Mouse (Mus musculus): ENCODE results near the gene Isg20. TPM values are rescaled to one million over a fixed set of nuclear protein-coding genes. Genes with fewer than 3 reads are reported as not detected.

Isg20 gene
- total and polyA plus RNA-seq, 2 experiments from 2014 or later, result 0.57 to 1.2 TPM

DNA sequence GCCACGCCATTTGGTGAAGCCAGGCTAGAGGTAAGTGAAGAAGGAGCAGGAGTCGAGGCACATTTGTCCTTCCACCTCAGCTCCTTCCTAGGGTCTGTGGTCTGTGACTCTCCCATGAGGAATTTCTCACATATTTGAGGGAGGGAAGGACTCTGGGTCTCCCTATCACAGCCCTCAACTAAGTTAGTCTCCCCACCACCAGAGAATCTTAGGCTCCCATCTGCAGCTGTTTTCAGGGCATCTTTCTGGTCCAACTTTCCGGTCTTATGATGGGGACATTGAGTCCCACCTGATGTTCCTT is 1.3 kb downstream of the Isg20 start:
- no peak overlapping the region for H3K27ac ChIP-seq (ENCODE audit: low read depth, low read length)
- no peaks in the 10 kb centered on the region for H3K9me3 ChIP-seq (ENCODE audit: low read length)
- 0 out of 2 replicates have a peak, but pooled peaks cover 3% of the 10 kb centered on the region for H3K4me1 ChIP-seq (ENCODE audit: insufficient read depth, low read length)
- DNase-seq (ENCODE audit: low spot score), result no peak
- H3K27me3 ChIP-seq (ENCODE audit: insufficient read depth, low read length), result no peaks in the 10 kb centered on the region
- H3K9ac ChIP-seq (replicated peaks; ENCODE audit: low read length, poor library complexity, severe bottlenecking), result no peak overlapping the region
- ATAC-seq (ENCODE audit: low FRiP score), result no peak
- WGBS, result 89% methylated on average over 3 of the region's 3 CpGs
- H3K36me3 ChIP-seq (ENCODE audit: insufficient read depth, low read length), result no peaks in the 10 kb centered on the region
- no peak overlapping the region for H3K4me3 ChIP-seq (ENCODE audit: low read depth, low read length)
- no peak for TF ChIP-seq CTCF (IDR thresholded peaks at IDR 0.05)
- H3K4me2 ChIP-seq (ENCODE audit: low read depth, low read length, poor library complexity, severe bottlenecking), result no peak overlapping the region

DNA sequence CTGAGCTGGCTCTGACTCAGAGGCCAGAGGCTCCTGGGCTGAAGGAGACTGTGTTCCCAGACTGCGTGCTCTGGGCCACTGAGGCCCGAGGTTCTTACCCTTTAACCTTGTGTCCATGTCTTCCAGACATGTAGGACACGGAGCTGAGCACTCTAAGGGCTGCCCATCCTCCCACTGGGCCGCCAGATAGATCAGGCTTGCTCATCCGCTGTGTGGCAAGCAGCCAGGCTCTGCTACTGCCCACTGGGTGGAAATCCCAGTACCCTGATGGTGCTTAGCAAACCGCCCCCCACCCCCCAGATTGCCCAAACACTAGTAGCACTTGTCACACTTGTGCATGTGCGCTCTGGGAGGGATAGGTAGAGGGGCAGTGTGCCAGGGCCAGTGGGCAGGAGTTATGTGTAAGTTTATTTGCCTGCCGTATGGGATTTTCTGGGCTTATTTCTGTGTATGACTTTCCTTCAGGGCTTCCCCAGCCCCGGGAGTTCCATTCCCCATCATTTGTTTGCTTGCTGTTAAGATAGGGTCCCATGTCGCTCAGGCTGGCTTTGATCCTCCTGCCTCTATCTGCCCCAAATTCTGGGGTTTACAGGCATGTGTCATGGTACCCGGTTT is 1.8 kb downstream of the Isg20 start:
- 86% methylated on average over 11 of the region's 11 CpGs for WGBS
- ATAC-seq (ENCODE audit: low FRiP score) (no peak), DNase-seq (ENCODE audit: low spot score) (no peak)

DNA sequence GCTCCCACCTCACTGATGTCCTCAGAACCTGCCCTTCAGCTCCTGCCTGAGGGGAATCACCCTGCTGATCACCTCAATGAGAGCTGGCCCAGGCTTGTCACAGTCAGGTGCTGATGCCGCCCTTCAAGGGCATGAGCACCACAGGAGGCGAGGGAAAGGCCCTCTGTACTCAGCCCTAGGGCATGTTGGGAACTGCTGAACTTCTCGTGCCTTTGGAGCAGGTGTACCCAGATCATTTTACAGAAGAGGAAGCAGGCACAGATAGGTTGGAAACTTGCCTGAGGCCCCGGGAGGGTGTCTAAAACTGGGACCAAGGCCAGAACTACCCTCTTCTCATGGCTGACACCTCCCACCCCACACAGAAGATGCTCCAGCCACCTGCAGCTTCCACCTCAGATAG is 5.5 kb downstream of the Isg20 start:
- no peak for TF ChIP-seq CTCF (IDR thresholded peaks at IDR 0.05)
- Histone ChIP-seq H3K4me3 (ENCODE audit: low read depth, low read length) (no peak overlapping the region), H3K4me2 (ENCODE audit: low read depth, low read length, poor library complexity, severe bottlenecking) (no peak overlapping the region), H3K36me3 (ENCODE audit: insufficient read depth, low read length) (no peaks in the 10 kb centered on the region), H3K27me3 (ENCODE audit: insufficient read depth, low read length) (no peaks in the 10 kb centered on the region), H3K9ac (replicated peaks; ENCODE audit: low read length, poor library complexity, severe bottlenecking) (no peak overlapping the region), H3K9me3 (ENCODE audit: low read length) (no peaks in the 10 kb centered on the region), H3K4me1 (ENCODE audit: insufficient read depth, low read length) (no peaks in the 10 kb centered on the region), H3K27ac (ENCODE audit: low read depth, low read length) (no peak overlapping the region)
- no peak for DNase-seq (ENCODE audit: low spot score)
- no peak for ATAC-seq (ENCODE audit: low FRiP score)
- WGBS, result 68% methylated on average over 4 of the region's 4 CpGs

More for the DNA sequence above, 1.8 kb downstream of the Isg20 start:
- Histone ChIP-seq H3K4me2 (ENCODE audit: low read depth, low read length, poor library complexity, severe bottlenecking) (no peak overlapping the region), H3K36me3 (ENCODE audit: insufficient read depth, low read length) (no peaks in the 10 kb centered on the region), H3K9ac (replicated peaks; ENCODE audit: low read length, poor library complexity, severe bottlenecking) (no peak overlapping the region), H3K27ac (ENCODE audit: low read depth, low read length) (no peak overlapping the region), H3K9me3 (ENCODE audit: low read length) (no peaks in the 10 kb centered on the region), H3K4me3 (ENCODE audit: low read depth, low read length) (no peak overlapping the region), H3K4me1 (ENCODE audit: insufficient read depth, low read length) (0 out of 2 replicates have a peak, but pooled peaks cover 3% of the 10 kb centered on the region), H3K27me3 (ENCODE audit: insufficient read depth, low read length) (no peaks in the 10 kb centered on the region)
- TF ChIP-seq CTCF (IDR thresholded peaks at IDR 0.05), result no peak

DNA sequence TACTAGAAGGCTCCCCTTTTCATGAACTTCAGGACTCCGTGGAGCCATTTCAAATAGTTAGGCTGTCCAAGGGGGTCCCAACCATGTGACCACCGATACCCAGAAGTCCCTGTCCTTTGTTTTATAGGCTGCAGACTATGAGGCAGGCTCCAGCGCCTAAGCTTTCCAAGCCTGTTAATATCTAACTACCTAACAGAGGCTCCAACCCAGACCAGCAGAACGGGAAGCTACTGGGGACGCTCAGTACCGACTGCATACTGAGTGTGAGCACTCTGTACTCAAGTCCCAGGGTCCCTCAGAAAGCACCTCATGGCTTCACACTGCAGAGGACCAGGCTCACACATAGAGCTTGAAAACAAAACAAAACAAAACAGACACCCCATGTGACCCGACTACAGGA is 9.3 kb downstream of the Isg20 start:
- Histone ChIP-seq H3K9ac (replicated peaks; ENCODE audit: low read length, poor library complexity, severe bottlenecking) (no peak overlapping the region), H3K4me3 (ENCODE audit: low read depth, low read length) (no peak overlapping the region), H3K27me3 (ENCODE audit: insufficient read depth, low read length) (no peaks in the 10 kb centered on the region), H3K4me1 (ENCODE audit: insufficient read depth, low read length) (no peaks in the 10 kb centered on the region), H3K4me2 (ENCODE audit: low read depth, low read length, poor library complexity, severe bottlenecking) (no peak overlapping the region), H3K27ac (ENCODE audit: low read depth, low read length) (no peak overlapping the region), H3K9me3 (ENCODE audit: low read length) (no peaks in the 10 kb centered on the region), H3K36me3 (ENCODE audit: insufficient read depth, low read length) (no peaks in the 10 kb centered on the region)
- no peak for TF ChIP-seq CTCF (IDR thresholded peaks at IDR 0.05)
- ATAC-seq (ENCODE audit: low FRiP score) (no peak), DNase-seq (ENCODE audit: low spot score) (no peak)
- WGBS, result 78% methylated on average over 7 of the region's 7 CpGs

DNA sequence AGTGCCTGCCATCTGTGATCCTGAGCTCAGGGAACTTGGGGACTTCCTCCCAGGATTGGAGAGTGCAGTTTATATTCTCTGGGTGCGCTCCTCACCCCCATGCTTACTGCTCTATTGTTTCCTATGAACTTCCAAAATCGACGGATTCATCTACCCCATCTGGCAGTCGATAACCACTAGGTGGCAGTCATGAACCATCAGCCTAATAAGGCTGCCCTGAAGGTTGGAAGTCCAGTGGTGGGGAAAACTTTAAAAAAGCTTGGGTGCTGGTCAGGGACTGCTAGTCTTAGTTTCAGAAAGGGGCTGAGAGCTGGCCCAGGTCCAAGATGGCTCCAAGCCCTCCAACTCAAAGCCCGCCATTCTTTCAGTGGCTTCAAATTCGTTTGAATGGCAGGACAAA is 11.1 kb downstream of the Isg20 start:
- Histone ChIP-seq H3K9ac (replicated peaks; ENCODE audit: low read length, poor library complexity, severe bottlenecking) (no peak overlapping the region), H3K4me3 (ENCODE audit: low read depth, low read length) (no peak overlapping the region), H3K27me3 (ENCODE audit: insufficient read depth, low read length) (no peaks in the 10 kb centered on the region), H3K9me3 (ENCODE audit: low read length) (no peaks in the 10 kb centered on the region), H3K4me1 (ENCODE audit: insufficient read depth, low read length) (no peaks in the 10 kb centered on the region), H3K4me2 (ENCODE audit: low read depth, low read length, poor library complexity, severe bottlenecking) (no peak overlapping the region), H3K36me3 (ENCODE audit: insufficient read depth, low read length) (no peaks in the 10 kb centered on the region), H3K27ac (ENCODE audit: low read depth, low read length) (no peak overlapping the region)
- TF ChIP-seq CTCF (IDR thresholded peaks at IDR 0.05), result peak; percentile 97
- ATAC-seq (ENCODE audit: low FRiP score) (0 out of 2 replicates have a peak, but pooled peaks have one; percentile 25), DNase-seq (ENCODE audit: low spot score) (peak; percentile 89)
- 8% methylated on average over 6 of the region's 6 CpGs for whole genome bisulfite sequencing

DNA sequence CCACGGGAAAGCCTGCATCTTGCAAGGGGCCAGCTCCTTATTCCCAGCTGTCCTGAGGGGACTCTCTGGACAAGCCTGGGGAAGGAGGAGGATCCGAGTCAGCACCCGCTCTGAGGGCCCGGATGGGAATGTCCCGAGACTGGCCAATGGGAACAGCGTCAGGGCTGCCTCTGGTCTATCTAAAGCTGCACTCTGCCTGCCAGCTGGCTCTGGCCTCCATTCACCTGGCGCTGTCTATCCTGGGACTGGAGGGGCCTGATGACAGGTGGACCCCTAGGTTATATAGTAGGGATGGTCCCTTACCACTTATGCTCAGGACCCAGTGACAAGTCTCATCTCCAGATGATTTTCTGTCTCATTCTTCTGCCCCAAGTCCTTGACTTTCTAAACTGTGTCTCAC is 11.6 kb downstream of the Isg20 start:
- 59% methylated on average over 7 of the region's 7 CpGs for WGBS
- Histone ChIP-seq H3K4me3 (ENCODE audit: low read depth, low read length) (no peak overlapping the region), H3K27ac (ENCODE audit: low read depth, low read length) (no peak overlapping the region), H3K4me2 (ENCODE audit: low read depth, low read length, poor library complexity, severe bottlenecking) (no peak overlapping the region), H3K36me3 (ENCODE audit: insufficient read depth, low read length) (no peaks in the 10 kb centered on the region), H3K4me1 (ENCODE audit: insufficient read depth, low read length) (no peaks in the 10 kb centered on the region), H3K9me3 (ENCODE audit: low read length) (no peaks in the 10 kb centered on the region), H3K27me3 (ENCODE audit: insufficient read depth, low read length) (no peaks in the 10 kb centered on the region), H3K9ac (replicated peaks; ENCODE audit: low read length, poor library complexity, severe bottlenecking) (no peak overlapping the region)
- ATAC-seq (ENCODE audit: low FRiP score) (no peak), DNase-seq (ENCODE audit: low spot score) (no peak)
- TF ChIP-seq CTCF (IDR thresholded peaks at IDR 0.05), result no peak
